Mouse (Mus musculus) cortical plate, adult 2 months (tissue): ENCODE measurements around the gene Celsr3. TPM values are rescaled to one million over a fixed set of nuclear protein-coding genes. Genes with fewer than 3 reads are reported as not detected.

Source experiments
- H3K27ac ChIP-seq: fragments of 200-500 bp; 2 replicates; pipeline ENCODE4 v1.5.1; 2012; ENCODE audit warnings: low read length, control low read depth, inconsistent platforms; ENCODE audit not compliant: insufficient read depth
- H3K4me1 ChIP-seq: fragments of 200-500 bp; 2 replicates; pipeline ENCODE4 v1.6.1; 2011; ENCODE audit warnings: low read length; ENCODE audit not compliant: control insufficient read depth, insufficient read depth
- H3K4me3 ChIP-seq: fragments of 200-500 bp; 2 replicates; pipeline ENCODE4 v1.5.1; 2011; ENCODE audit warnings: mild to moderate bottlenecking, low read length, control low read depth; ENCODE audit not compliant: insufficient read depth
- CTCF ChIP-seq: fragments of 200-500 bp; IDR thresholded peaks from 2 replicates; pipeline ENCODE4 v1.5.1; 2011; ENCODE audit warnings: mild to moderate bottlenecking, control low read depth, low read length; ENCODE audit not compliant: insufficient read depth; ENCODE audit errors: extremely low read depth
- POLR2A ChIP-seq: fragments of 200-500 bp; IDR thresholded peaks from 2 replicates; pipeline ENCODE4 v1.6.1; 2011; ENCODE audit warnings: mild to moderate bottlenecking, low read length, control low read depth; ENCODE audit not compliant: insufficient read depth; ENCODE audit errors: extremely low read depth
- polyA plus RNA-seq: library from polyadenylated mRNA; depleted of rRNA; stranded (reverse); fragments of >200 nt; gene quantifications from 2 replicates; pipeline ENCODE4 v1.2.3, GENCODE M21; 2012

The Celsr3 gene
- polyA plus RNA-seq, 1 experiment = 74.3 TPM

- H3K4me1 ChIP-seq = peaks cover 5% of the 10 kb centered on the region; the same call in 1 of the 2 replicates
- TF ChIP-seq POLR2A = no peak
- no peak overlapping the region for H3K4me3 ChIP-seq
- H3K27ac ChIP-seq = no peak overlapping the region
These were observed 19.7 kb upstream of the Celsr3 start for GRCm38 (mm10) chr9:108806379-108806778.

DNA sequence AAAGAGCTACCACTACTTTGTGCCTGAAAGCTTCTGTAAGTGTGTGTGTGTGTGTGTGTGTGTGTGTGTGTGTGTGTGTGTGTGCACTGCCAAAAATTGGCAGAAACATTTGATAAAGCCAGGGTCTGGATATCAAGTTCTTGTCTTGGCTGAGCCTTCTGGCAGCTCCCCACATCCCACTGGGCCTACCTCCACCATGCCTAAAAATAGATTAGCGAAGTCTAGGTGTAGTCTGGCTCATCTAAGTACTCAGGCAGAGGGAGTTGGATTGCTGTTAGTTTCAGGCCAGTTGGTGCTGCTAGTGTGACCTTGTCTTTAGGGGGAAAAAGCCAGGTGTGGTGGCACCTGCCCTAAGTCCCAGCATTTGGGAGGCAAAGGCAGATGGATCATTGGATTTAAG lies 19.3 kb upstream of the Celsr3 start:
- Histone ChIP-seq H3K4me3 (no peak overlapping the region), H3K27ac (no peak overlapping the region), H3K4me1 (0 out of 2 replicates have a peak, but pooled peaks cover 3% of the 10 kb centered on the region)
- TF ChIP-seq POLR2A (no peak), CTCF (no peak)

- H3K4me1 ChIP-seq = 0 out of 2 replicates have a peak, but pooled peaks cover 3% of the 10 kb centered on the region
- H3K27ac ChIP-seq = no peak overlapping the region
- TF ChIP-seq CTCF (no peak), POLR2A (no peak)
- H3K4me3 ChIP-seq = no peak overlapping the region
These were observed 18.4 kb upstream of the Celsr3 start for GRCm38 (mm10) chr9:108807674-108808073.

DNA sequence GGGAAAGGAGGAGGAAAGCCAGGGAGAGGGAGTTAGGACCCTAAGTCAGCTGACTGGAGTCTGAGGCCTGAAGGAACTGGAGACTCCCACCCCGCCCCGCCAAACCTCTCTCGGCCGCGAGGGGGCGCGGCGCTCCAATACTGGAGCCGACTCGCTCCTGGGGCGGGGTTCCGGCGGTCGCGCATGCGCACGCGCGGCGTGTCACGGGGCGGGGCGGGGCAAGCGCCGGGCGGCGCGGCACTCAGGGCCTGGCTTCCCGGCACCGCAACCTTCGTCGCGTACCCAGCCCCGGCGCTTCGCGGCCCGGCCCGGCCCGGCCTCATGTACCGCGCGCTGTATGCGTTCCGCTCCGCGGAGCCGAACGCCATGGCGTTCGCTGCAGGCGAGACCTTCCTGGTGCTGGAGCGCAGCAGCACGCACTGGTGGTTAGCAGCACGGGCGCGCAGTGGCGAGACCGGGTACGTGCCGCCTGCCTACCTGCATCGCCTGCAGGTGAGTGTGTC lies 17.9 kb upstream of the Celsr3 start, which contains the start of gene Nckipsd:
Gene Nckipsd (plus strand): TSS at position 206 of the 503 bp plus-strand sequence.
- Histone ChIP-seq H3K4me3 (peak within 1 kb of the TSS; percentile 94), H3K4me1 (0 out of 2 replicates have a peak, but pooled peaks cover 3% of the 10 kb centered on the region), H3K27ac (peak within 1 kb of the TSS; percentile 54)
- TF ChIP-seq CTCF = peak; percentile 56
- peak; percentile 61; the same call in 1 of the 2 replicates for TF ChIP-seq POLR2A

DNA sequence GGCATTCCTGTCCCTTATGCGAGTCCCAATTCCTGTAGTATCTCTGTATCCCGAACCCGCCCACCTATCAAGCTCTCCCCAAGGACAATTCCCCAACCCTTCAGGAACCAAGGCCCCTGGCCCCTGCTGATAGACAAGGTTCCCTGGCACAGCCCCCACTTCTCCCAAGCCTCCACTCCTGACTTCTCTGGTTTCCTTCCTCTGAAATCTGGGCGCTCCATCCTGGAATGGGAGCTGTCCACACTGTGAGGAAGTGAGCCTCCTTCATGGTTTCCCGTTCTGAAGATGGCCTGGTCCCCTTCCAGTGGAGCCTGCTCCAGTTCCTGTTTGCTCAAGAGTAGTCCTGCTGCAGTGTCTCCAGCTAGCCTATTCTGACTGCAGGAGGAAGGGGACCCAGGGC lies 16.9 kb upstream of the Celsr3 start:
- Histone ChIP-seq H3K27ac (no peak overlapping the region), H3K4me1 (0 out of 2 replicates have a peak, but pooled peaks cover 3% of the 10 kb centered on the region), H3K4me3 (peak overlapping the region; percentile 94)
- TF ChIP-seq CTCF (no peak), POLR2A (no peak)

DNA sequence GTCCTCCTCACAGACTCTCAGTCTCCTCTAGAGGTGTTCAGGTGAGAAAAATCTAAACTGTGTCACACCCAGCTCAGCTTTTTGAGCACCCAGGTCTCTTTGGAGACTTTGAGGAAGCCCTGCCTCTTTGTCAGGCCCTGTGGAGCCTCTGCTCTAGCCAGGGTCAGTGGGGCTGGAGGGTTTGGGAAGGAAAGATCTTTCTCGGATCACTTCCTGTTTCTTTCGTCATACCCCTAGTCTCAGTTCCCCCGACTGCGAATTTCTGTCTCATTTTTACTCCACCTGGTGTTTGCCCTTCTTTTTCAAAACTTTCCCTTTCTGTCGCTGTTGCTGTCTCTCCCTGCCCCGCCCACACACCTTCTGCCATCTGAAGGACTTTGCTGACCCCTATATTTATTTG lies 16.4 kb upstream of the Celsr3 start:
- Histone ChIP-seq H3K4me3 (peak overlapping the region; percentile 94; the same call in 1 of the 2 replicates), H3K4me1 (0 out of 2 replicates have a peak, but pooled peaks cover 3% of the 10 kb centered on the region), H3K27ac (no peak overlapping the region)
- TF ChIP-seq POLR2A = no peak
- TF ChIP-seq CTCF = no peak

- Histone ChIP-seq H3K27ac (no peak overlapping the region), H3K4me3 (no peak overlapping the region), H3K4me1 (0 out of 2 replicates have a peak, but pooled peaks cover 3% of the 10 kb centered on the region)
- TF ChIP-seq POLR2A = no peak
- no peak for TF ChIP-seq CTCF
These were observed 15.6 kb upstream of the Celsr3 start for GRCm38 (mm10) chr9:108810516-108810915.

DNA sequence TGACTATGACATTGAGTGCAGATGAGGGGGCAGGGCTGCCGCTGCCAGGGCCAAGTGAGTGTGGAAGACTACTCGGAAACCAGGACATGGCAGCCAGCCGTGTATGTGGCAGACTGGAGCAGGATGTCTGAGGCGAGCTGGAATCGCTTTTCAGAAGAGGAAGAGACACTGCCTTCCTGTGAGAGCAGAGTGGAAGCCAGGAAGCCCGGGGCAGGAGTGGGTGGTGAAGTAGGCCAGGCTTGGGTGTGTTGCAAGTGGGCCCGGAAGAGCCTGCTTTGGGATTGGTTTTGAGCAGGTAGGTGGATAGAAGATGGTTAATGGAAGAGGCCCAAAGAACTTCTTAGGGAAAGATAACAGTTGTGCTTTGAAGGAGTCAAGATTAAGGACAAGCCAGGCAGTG lies 10.6 kb upstream of the Celsr3 start:
- no peak overlapping the region for H3K4me3 ChIP-seq
- TF ChIP-seq CTCF = no peak
- TF ChIP-seq POLR2A = no peak
- no peaks in the 10 kb centered on the region for H3K4me1 ChIP-seq

DNA sequence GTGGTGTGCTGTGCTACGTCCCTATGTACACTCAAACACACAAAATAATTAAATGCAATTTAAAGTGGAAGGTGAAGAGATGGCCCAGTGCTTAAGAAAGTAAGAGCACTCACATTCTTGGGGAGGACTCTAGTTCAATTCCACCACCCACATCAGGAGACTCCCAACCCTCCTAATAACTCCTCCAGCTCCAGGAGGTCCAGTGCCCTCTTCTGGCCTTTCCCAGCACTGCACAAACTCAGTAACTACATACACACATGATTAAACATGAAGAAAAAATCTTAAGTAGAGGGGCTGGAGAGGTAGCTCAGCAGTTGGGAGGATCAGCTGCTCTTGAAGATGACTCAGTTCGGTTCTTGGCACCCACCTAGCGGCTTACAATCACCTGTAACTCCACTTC lies 6.6 kb upstream of the Celsr3 start:
- H3K27ac ChIP-seq = no peak overlapping the region
- TF ChIP-seq CTCF (peak; percentile 74), POLR2A (no peak)
- H3K4me3 ChIP-seq = no peak overlapping the region
- no peaks in the 10 kb centered on the region for H3K4me1 ChIP-seq

More for the DNA sequence above, 10.6 kb upstream of the Celsr3 start:
- H3K27ac ChIP-seq = no peak overlapping the region

- TF ChIP-seq CTCF = no peak
- TF ChIP-seq POLR2A = no peak
- H3K27ac ChIP-seq = no peak overlapping the region
- H3K4me1 ChIP-seq = no peaks in the 10 kb centered on the region
These were observed 6.0 kb upstream of the Celsr3 start for GRCm38 (mm10) chr9:108820077-108820476.

More at GRCm38 (mm10) chr9:108820077-108820476, 6.0 kb upstream of the Celsr3 start:
- H3K4me3 ChIP-seq = no peak overlapping the region
